Mouse (Mus musculus) olfactory bulb, adult 2 months (tissue): ENCODE data around the gene Zfp764.

Experiments
- CTCF ChIP-seq: fragments of 200-500 bp; IDR thresholded peaks from 2 replicates; pipeline ENCODE4 v1.5.1; 2012; ENCODE audit warnings: low read depth, mild to moderate bottlenecking, low read length, moderate library complexity; ENCODE audit not compliant: insufficient read depth
- POLR2A ChIP-seq: fragments of 200-500 bp; IDR thresholded peaks from 2 replicates; pipeline ENCODE4 v1.6.1; 2012; ENCODE audit warnings: mild to moderate bottlenecking, low read depth, low read length, moderate library complexity; ENCODE audit not compliant: insufficient read depth

DNA sequence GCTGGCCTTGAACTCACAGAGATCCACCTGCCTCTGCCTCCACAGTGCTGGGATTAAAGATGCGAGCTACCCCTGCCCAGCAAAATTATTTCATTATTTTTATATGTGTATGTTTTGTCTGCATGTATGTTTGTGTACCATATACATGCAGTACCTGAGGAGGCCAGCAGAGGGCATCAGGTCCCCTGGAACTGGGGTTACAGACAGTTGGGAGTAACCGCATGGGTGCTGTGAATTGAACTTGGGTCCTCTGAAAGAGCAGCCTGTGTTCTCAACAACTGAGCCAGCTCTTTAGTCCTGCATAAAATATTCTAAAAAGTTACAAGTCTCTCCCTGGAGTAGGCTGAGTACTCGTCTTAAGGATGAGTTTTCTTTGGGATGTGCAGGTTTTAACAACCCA, 31.1 kb upstream of the Zfp764 start:
- TF ChIP-seq CTCF = no peak
- no peak for TF ChIP-seq POLR2A
